Mouse (Mus musculus) heart, postnatal 0 days (tissue): Measurements from ENCODE around the gene Ckb. TPM values are rescaled to one million over a fixed set of nuclear protein-coding genes. Genes with fewer than 3 reads are reported as not detected.

ENCODE experiments used
- ATAC-seq: fragments of 200-750 bp; cut with Nextera tagmentation; 2 replicates; pipeline ENCODE4 v1.8.0; 2017; ENCODE audit warnings: low read depth, moderate number of reproducible peaks, moderate library complexity; ENCODE audit not compliant: insufficient read depth
- DNase-seq: peaks from one replicate; pipeline ENCODE4 v3.0.0-alpha.2; 2016; ENCODE audit warnings: low spot score
- H3K27ac ChIP-seq: fragments of 300-500 bp; sonication (generic); 2 replicates; pipeline ENCODE4 v1.5.1; 2014; ENCODE audit warnings: low read depth, mild to moderate bottlenecking
- H3K27me3 ChIP-seq: fragments of 300-500 bp; sonication (generic); 2 replicates; pipeline ENCODE4 v1.6.1; 2014; ENCODE audit warnings: low read length, mixed read lengths; ENCODE audit not compliant: control insufficient read depth, insufficient read depth
- H3K36me3 ChIP-seq: fragments of 300-500 bp; sonication (generic); replicated peaks from 2 replicates; pipeline ENCODE4 v1.6.1; 2014; ENCODE audit warnings: low read length, mixed read lengths; ENCODE audit not compliant: control insufficient read depth, insufficient read depth
- H3K4me1 ChIP-seq: fragments of 300-500 bp; sonication (generic); 2 replicates; pipeline ENCODE4 v1.6.1; 2014; ENCODE audit warnings: antibody characterized with exemption; ENCODE audit not compliant: control insufficient read depth, insufficient read depth
- H3K4me2 ChIP-seq: fragments of 300-500 bp; sonication (generic); 2 replicates; pipeline ENCODE4 v1.6.1; 2014; ENCODE audit warnings: low read depth, mild to moderate bottlenecking, low read length, moderate library complexity
- H3K4me3 ChIP-seq: fragments of 300-500 bp; sonication (generic); 2 replicates; pipeline ENCODE4 v1.5.1; 2014; ENCODE audit warnings: low read depth, low read length
- H3K9ac ChIP-seq: fragments of 300-500 bp; sonication (generic); replicated peaks from 2 replicates; pipeline ENCODE4 v1.6.1; 2014; ENCODE audit warnings: low read depth, low read length, mixed read lengths
- H3K9me3 ChIP-seq: fragments of 300-500 bp; sonication (generic); replicated peaks from 2 replicates; pipeline ENCODE4 v1.6.1; 2016; ENCODE audit warnings: low read length; ENCODE audit not compliant: control insufficient read depth
- CTCF ChIP-seq: IDR thresholded peaks from 2 replicates; pipeline ENCODE4 v1.5.1; 2016; ENCODE audit warnings: antibody characterized with exemption, control low read depth, low read depth
- EP300 ChIP-seq: IDR thresholded peaks from 2 replicates; pipeline ENCODE4 v1.6.1; 2016; ENCODE audit warnings: antibody characterized with exemption, low read depth
- WGBS: fragments of 180-500 bp; shearing (Covaris S2); extraction: QIAGEN DNeasy Blood & Tissue Kit; methylation state at CpG from one replicate; pipeline ENCODE4 v1.1.7; 2014; 5-methylcytosine and 5-hydroxymethylcytosine counted together
- polyA plus RNA-seq: library from polyadenylated mRNA; unstranded; fragments of >200 nt; fragmentation: Nextera tagmentation; extraction: Ambion mirVana; gene quantifications from 2 replicates; pipeline ENCODE4 v1.2.1, GENCODE M21; 2015
- total RNA-seq: library from RNA; depleted of rRNA; stranded (reverse); fragments of >200 nt; gene quantifications from 2 replicates; pipeline ENCODE4 v1.2.3, GENCODE M21; 2014; ENCODE audit warnings: low replicate concordance

The Ckb gene
- total and polyA plus RNA-seq, 2 experiments from 2014 or later = 359 to 735 TPM

DNA sequence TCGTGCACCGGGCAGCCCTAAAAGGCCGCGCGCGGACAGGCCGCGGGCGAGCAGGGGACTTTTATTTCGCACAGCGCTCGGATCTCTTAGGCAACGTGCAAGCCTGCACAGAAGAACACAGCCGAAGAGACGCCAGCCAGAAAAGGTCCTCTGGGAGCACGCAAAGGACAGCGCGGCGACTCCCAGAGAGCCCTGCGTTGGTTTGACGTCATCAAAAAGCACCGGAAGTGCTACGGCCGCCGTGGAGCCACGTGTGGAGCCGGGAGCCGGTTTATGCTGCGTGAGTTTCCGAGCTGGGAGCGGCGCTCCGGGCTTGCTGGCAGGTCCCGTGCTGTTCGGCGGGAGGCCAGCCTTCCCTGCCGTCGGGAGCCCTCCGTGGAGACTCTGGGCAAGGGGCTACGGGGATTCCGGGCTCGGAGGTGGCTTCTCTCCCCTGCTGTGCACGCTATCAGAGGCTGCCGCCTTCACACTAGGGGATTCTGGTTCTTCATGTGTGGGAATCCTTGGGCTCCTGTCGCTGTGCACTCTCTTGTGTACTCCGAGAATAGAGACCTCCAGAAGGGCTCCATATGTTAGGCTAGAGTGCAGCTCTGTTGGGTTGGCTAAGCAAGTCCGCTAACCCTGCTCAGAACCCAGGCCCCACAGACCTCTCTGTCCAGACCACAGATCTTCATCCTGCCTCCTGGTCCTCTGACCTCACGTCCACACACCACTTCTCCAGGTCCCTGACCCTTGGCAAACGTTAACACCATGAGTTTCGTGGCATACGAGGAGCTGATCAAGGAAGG, 5.9 kb upstream of the Ckb start, which contains the start of gene Trmt61a:
Trmt61a (plus strand) TSS at position 224 of the 788 bp plus-strand sequence.
- peak within 1 kb of the TSS; percentile 92 for H3K4me2 ChIP-seq
- DNase-seq (peak; percentile 96), ATAC-seq (peak; percentile 94)
- H3K9ac ChIP-seq = peak within 1 kb of the TSS; percentile 54
- peak within 1 kb of the TSS; percentile 81 for H3K4me3 ChIP-seq
- under 1% methylated on average over 51 of the region's 51 CpGs for WGBS
- peaks cover 42% of the 10 kb centered on the region for H3K4me1 ChIP-seq
- TF ChIP-seq EP300 (peak; percentile 80), CTCF (no peak)
- H3K36me3 ChIP-seq = no peaks in the 10 kb centered on the region
- peaks cover 2% of the 10 kb centered on the region; the same call in 1 of the 2 replicates for H3K27me3 ChIP-seq
- H3K9me3 ChIP-seq = no peaks in the 10 kb centered on the region
- H3K27ac ChIP-seq = peak within 1 kb of the TSS; percentile 97

DNA sequence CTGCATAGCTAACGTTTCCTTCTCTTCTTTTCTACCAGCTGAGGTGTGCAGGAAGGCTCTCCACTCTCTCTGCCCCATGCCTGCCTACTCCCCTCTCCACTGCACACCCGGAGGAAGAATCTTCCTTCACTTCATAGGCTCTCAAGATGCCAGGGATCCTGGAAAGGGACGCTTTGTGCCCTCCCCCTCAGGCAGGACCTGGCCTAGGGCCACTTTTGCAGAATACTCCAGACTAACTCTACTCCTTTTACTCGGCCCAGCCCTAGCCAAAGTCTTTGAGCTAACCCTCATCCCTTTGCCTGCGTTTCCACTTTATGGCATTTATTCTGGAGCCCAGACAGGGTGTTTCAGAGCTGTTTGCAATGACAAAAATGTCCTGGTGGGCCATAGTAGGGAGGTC, 5.3 kb upstream of the Ckb start:
- Histone ChIP-seq H3K9me3 (no peaks in the 10 kb centered on the region), H3K36me3 (no peaks in the 10 kb centered on the region), H3K9ac (peak overlapping the region; percentile 54), H3K4me3 (peak overlapping the region; percentile 81), H3K4me1 (peaks cover 40% of the 10 kb centered on the region), H3K27ac (peak overlapping the region; percentile 97), H3K4me2 (peak overlapping the region; percentile 92), H3K27me3 (peaks cover 6% of the 10 kb centered on the region; the same call in 1 of the 2 replicates)
- WGBS = 8% methylated on average over 5 of the region's 5 CpGs
- no peak for DNase-seq
- 0 out of 2 replicates have a peak, but pooled peaks have one; percentile 0 for TF ChIP-seq EP300
- no peak for TF ChIP-seq CTCF
- ATAC-seq = peak; percentile 15

DNA sequence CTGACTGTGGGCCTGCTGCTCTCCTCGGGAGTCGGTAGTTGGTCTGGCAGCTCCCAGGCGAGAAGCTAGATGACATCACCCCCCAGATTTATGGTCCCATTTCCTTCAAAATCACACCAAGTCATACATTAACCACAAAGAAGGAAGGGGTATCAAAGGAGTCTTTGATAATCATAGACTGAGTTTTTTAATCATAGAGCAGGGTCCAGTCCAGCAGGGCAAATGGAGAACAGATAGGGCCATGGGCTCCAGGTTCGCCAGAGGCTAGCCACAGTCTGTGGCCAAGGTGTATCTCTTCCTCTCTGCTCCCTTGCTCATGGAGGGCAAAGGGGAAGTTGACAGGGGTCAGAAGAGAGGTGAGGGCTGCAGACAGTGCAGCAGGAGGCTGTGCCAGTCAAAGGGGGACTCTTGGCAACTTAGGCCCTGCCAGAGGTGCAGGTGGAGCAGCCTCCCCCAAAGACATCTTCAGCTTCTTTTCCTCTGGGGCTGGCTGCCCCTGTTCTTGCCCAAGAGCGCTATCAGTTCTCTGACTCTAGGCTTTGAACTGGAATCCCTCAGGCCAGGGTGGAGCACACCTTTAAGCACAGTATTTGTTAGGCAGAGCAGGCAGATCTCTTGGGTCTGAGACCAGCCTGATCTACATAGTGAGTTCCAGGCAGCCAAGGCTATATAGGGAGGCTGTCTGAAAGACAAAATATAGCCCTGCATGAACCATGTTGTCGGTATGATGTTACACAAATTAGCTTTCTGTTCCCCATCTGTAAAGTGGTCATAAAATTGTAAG, 3.9 kb upstream of the Ckb start:
- H3K9ac ChIP-seq = no peak overlapping the region
- no peaks in the 10 kb centered on the region for H3K36me3 ChIP-seq
- ATAC-seq (no peak), DNase-seq (no peak)
- WGBS = 78% methylated on average over 6 of the region's 6 CpGs
- peaks cover 41% of the 10 kb centered on the region for H3K4me1 ChIP-seq
- peaks cover 6% of the 10 kb centered on the region; the same call in 1 of the 2 replicates for H3K27me3 ChIP-seq
- no peaks in the 10 kb centered on the region for H3K9me3 ChIP-seq
- H3K4me3 ChIP-seq = no peak overlapping the region
- H3K4me2 ChIP-seq = no peak overlapping the region
- TF ChIP-seq EP300 (no peak), CTCF (no peak)
- no peak overlapping the region for H3K27ac ChIP-seq

DNA sequence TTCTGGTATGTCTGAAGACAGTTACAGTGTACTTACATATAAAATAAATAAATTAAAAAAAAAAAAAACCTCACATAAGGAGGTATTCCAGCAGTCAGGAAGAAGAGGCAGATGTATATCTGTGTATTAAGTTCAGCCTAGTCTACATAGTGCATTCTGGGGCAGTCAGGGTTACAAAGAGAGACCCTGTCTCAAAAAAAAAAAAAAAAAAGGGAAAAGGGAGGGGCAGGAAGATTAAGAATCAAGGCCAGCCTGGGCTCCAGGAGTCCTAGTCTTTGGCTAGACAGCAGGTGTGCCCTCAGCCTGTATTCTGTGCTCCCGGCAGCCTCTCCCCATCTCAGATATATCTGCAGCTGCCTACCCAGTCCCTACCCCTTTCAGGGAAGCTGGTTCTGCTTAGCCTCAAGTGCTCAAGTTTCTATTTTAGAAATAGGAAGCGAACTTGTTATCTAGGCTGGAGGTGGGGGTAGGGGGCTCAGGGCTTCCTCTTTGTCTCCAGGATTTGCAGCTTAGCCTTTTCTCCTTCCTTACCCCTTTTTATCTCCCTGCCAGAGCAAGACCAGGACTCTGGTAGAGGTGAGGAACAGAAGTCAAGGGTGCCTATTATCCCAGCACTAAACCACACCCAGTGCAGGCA, 2.8 kb upstream of the Ckb start:
- Histone ChIP-seq H3K9ac (no peak overlapping the region), H3K4me1 (peaks cover 49% of the 10 kb centered on the region), H3K27me3 (peaks cover 6% of the 10 kb centered on the region; the same call in 1 of the 2 replicates), H3K27ac (no peak overlapping the region), H3K4me2 (no peak overlapping the region), H3K4me3 (no peak overlapping the region), H3K9me3 (no peaks in the 10 kb centered on the region), H3K36me3 (no peaks in the 10 kb centered on the region)
- ATAC-seq (no peak), DNase-seq (no peak)
- WGBS = 20% methylated on average over 2 of the region's 2 CpGs
- no peak for TF ChIP-seq CTCF
- no peak for TF ChIP-seq EP300

DNA sequence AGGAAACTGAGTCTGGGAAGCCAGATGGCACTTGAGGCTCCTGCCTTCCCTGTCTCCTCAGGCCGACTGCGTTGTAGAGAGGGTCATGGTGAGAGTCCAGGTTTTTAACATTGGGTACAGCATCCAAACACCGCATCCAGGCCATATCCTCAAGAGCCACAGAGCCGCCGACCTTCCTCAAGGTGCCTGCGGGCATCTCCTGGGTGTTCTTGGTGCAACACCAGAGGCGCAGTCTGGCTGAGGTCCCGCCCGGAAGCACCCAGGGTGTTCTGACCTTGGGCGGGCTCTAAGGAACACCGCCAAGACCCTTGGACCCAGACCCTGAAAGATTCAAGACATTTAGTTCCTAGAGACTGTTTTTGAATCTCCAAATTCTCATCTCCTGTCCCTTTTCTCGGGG, 443 bp upstream of the Ckb start:
- TF ChIP-seq EP300 = no peak
- TF ChIP-seq CTCF = no peak
- DNase-seq = no peak
- 22% methylated on average over 12 of the region's 12 CpGs for WGBS
- H3K9ac ChIP-seq = no peak overlapping the region
- H3K27ac ChIP-seq = no peak overlapping the region
- H3K4me2 ChIP-seq = peak overlapping the region; percentile 97
- peaks cover 37% of the 10 kb centered on the region for H3K4me1 ChIP-seq
- no peaks in the 10 kb centered on the region for H3K9me3 ChIP-seq
- H3K36me3 ChIP-seq = no peaks in the 10 kb centered on the region
- peak overlapping the region; percentile 58 for H3K4me3 ChIP-seq
- no peak for ATAC-seq
- H3K27me3 ChIP-seq = peaks cover 6% of the 10 kb centered on the region; the same call in 1 of the 2 replicates
